Mouse (Mus musculus) forebrain, postnatal 0 days (tissue): Measurements from ENCODE around the gene Fyn. TPM values are rescaled to one million over a fixed set of nuclear protein-coding genes. Genes with fewer than 3 reads are reported as not detected.

Experiments used
- ATAC-seq: fragments of 200-750 bp; cut with Nextera tagmentation; 2 replicates; pipeline ENCODE4 v1.8.0; 2017; ENCODE audit warnings: mild to moderate bottlenecking, moderate library complexity
- DNase-seq: peaks from one replicate; pipeline ENCODE4 v3.0.0-alpha.2; 2015
- H3K27ac ChIP-seq: fragments of 300-500 bp; sonication (generic); 2 replicates; pipeline ENCODE4 v1.5.1; 2014; ENCODE audit warnings: low read depth, mild to moderate bottlenecking, antibody characterized with exemption, low read length, moderate library complexity, mixed read lengths
- H3K27me3 ChIP-seq: fragments of 300-500 bp; sonication (generic); 2 replicates; pipeline ENCODE4 v1.6.1; 2014; ENCODE audit warnings: mild to moderate bottlenecking, low read length, mixed read lengths; ENCODE audit not compliant: insufficient read depth
- H3K36me3 ChIP-seq: fragments of 300-500 bp; sonication (generic); 2 replicates; pipeline ENCODE4 v1.6.1; 2014; ENCODE audit warnings: mild to moderate bottlenecking, moderate library complexity; ENCODE audit not compliant: insufficient read depth
- H3K4me1 ChIP-seq: fragments of 300-500 bp; sonication (generic); 2 replicates; pipeline ENCODE4 v1.6.1; 2014; ENCODE audit warnings: antibody characterized with exemption; ENCODE audit not compliant: insufficient read depth
- H3K4me2 ChIP-seq: fragments of 300-500 bp; sonication (generic); 2 replicates; pipeline ENCODE4 v1.6.1; 2014; ENCODE audit warnings: low read depth, mild to moderate bottlenecking, moderate library complexity
- H3K4me3 ChIP-seq: fragments of 300-500 bp; sonication (generic); 2 replicates; pipeline ENCODE4 v1.5.1; 2014; ENCODE audit warnings: low read depth, low read length, mixed read lengths
- H3K9ac ChIP-seq: fragments of 300-500 bp; sonication (generic); 2 replicates; pipeline ENCODE4 v1.6.1; 2014; ENCODE audit warnings: mild to moderate bottlenecking
- H3K9me3 ChIP-seq: fragments of 300-500 bp; sonication (generic); 2 replicates; pipeline ENCODE4 v1.6.1; 2016; ENCODE audit warnings: low read length
- CTCF ChIP-seq: sonication (generic); IDR thresholded peaks from 2 replicates; pipeline ENCODE4 v1.5.1; 2016; ENCODE audit warnings: antibody characterized with exemption, control low read depth, low read depth
- WGBS: fragments of 180-500 bp; shearing (Covaris S2); extraction: QIAGEN DNeasy Blood & Tissue Kit; methylation state at CpG from one replicate; pipeline ENCODE4 v1.1.7; 2014; 5-methylcytosine and 5-hydroxymethylcytosine counted together
- polyA plus RNA-seq: library from polyadenylated mRNA; unstranded; fragments of >200 nt; fragmentation: Nextera tagmentation; extraction: Ambion mirVana; gene quantifications from 2 replicates; pipeline ENCODE4 v1.2.1, GENCODE M21; 2015
- total RNA-seq: library from RNA; depleted of rRNA; stranded (reverse); fragments of >200 nt; gene quantifications from 2 replicates; pipeline ENCODE4 v1.2.3, GENCODE M21; 2014

Fyn gene
- total and polyA plus RNA-seq, 2 experiments from 2014 or later: 85.8 to 155 TPM

GRCm38 (mm10) chr10:39451065-39451464 lies 82.4 kb downstream of the Fyn start:
- DNase-seq (no peak), ATAC-seq (no peak)
- TF ChIP-seq CTCF: no peak
- no peak overlapping the region for H3K4me3 ChIP-seq
- H3K27ac ChIP-seq: no peak overlapping the region
- H3K27me3 ChIP-seq: no peaks in the 10 kb centered on the region
- no peak overlapping the region for H3K4me2 ChIP-seq
- no peaks in the 10 kb centered on the region for H3K4me1 ChIP-seq
- no peak overlapping the region for H3K9ac ChIP-seq
- WGBS: 64% methylated on average over 6 of the region's 6 CpGs
- no peaks in the 10 kb centered on the region for H3K36me3 ChIP-seq
- no peaks in the 10 kb centered on the region for H3K9me3 ChIP-seq

- no peak overlapping the region for H3K27ac ChIP-seq
- no peaks in the 10 kb centered on the region for H3K36me3 ChIP-seq
- H3K4me2 ChIP-seq: no peak overlapping the region
- H3K9ac ChIP-seq: no peak overlapping the region
- no peaks in the 10 kb centered on the region for H3K27me3 ChIP-seq
- no peak for DNase-seq
- no peaks in the 10 kb centered on the region for H3K4me1 ChIP-seq
- WGBS: 44% methylated on average over 8 of the region's 8 CpGs
- no peaks in the 10 kb centered on the region for H3K9me3 ChIP-seq
- peak; percentile 37; the same call in 1 of the 2 replicates for ATAC-seq
- no peak overlapping the region for H3K4me3 ChIP-seq
- no peak for TF ChIP-seq CTCF
Observed at GRCm38 (mm10) chr10:39451918-39452624, 83.4 kb downstream of the Fyn start.

- H3K4me3 ChIP-seq: no peak overlapping the region
- H3K36me3 ChIP-seq: no peaks in the 10 kb centered on the region
- H3K27me3 ChIP-seq: no peaks in the 10 kb centered on the region
- 63% methylated on average over 4 of the region's 4 CpGs for WGBS
- H3K27ac ChIP-seq: no peak overlapping the region
- H3K9ac ChIP-seq: no peak overlapping the region
- DNase-seq (no peak), ATAC-seq (no peak)
- no peaks in the 10 kb centered on the region for H3K9me3 ChIP-seq
- H3K4me2 ChIP-seq: no peak overlapping the region
- H3K4me1 ChIP-seq: peaks cover 13% of the 10 kb centered on the region
- TF ChIP-seq CTCF: no peak
Observed at GRCm38 (mm10) chr10:39455344-39455743, 86.7 kb downstream of the Fyn start.

- no peak overlapping the region for H3K9ac ChIP-seq
- no peak for TF ChIP-seq CTCF
- H3K27ac ChIP-seq: no peak overlapping the region
- H3K4me3 ChIP-seq: no peak overlapping the region
- WGBS: 79% methylated on average over 15 of the region's 15 CpGs
- DNase-seq (no peak), ATAC-seq (no peak)
- no peaks in the 10 kb centered on the region for H3K27me3 ChIP-seq
- H3K4me1 ChIP-seq: peaks cover 13% of the 10 kb centered on the region
- H3K4me2 ChIP-seq: no peak overlapping the region
- no peaks in the 10 kb centered on the region for H3K9me3 ChIP-seq
- H3K36me3 ChIP-seq: no peaks in the 10 kb centered on the region
Observed at GRCm38 (mm10) chr10:39455857-39456620, 87.4 kb downstream of the Fyn start.

GRCm38 (mm10) chr10:39456776-39457175 lies 88.1 kb downstream of the Fyn start:
- Histone ChIP-seq H3K4me3 (no peak overlapping the region), H3K4me1 (peaks cover 16% of the 10 kb centered on the region), H3K27ac (no peak overlapping the region), H3K27me3 (no peaks in the 10 kb centered on the region), H3K36me3 (no peaks in the 10 kb centered on the region), H3K9me3 (no peaks in the 10 kb centered on the region), H3K4me2 (no peak overlapping the region), H3K9ac (no peak overlapping the region)
- ATAC-seq: no peak
- no peak for DNase-seq
- WGBS: 89% methylated on average over 6 of the region's 6 CpGs
- no peak for TF ChIP-seq CTCF

GRCm38 (mm10) chr10:39457281-39457680 lies 88.6 kb downstream of the Fyn start:
- no peaks in the 10 kb centered on the region for H3K9me3 ChIP-seq
- no peak overlapping the region for H3K27ac ChIP-seq
- TF ChIP-seq CTCF: no peak
- H3K9ac ChIP-seq: no peak overlapping the region
- WGBS: 80% methylated on average over 11 of the region's 11 CpGs
- H3K4me3 ChIP-seq: no peak overlapping the region
- H3K27me3 ChIP-seq: no peaks in the 10 kb centered on the region
- H3K4me1 ChIP-seq: peaks cover 17% of the 10 kb centered on the region
- DNase-seq (no peak), ATAC-seq (no peak)
- no peak overlapping the region for H3K4me2 ChIP-seq
- no peaks in the 10 kb centered on the region for H3K36me3 ChIP-seq
